Mouse (Mus musculus) testis, adult 2 months (tissue): ENCODE data around the gene Kcng4.

ENCODE experiments used
- CTCF ChIP-seq: fragments of 200-500 bp; IDR thresholded peaks from 2 replicates; pipeline ENCODE4 v1.5.1; 2012; ENCODE audit warnings: low read depth, mild to moderate bottlenecking, inconsistent platforms, low read length, moderate library complexity; ENCODE audit not compliant: control insufficient read depth, insufficient read depth, insufficient replicate concordance
- POLR2A ChIP-seq: fragments of 200-500 bp; IDR thresholded peaks from 2 replicates; pipeline ENCODE4 v1.6.1; 2012; ENCODE audit warnings: low read depth, mild to moderate bottlenecking, inconsistent platforms, low read length, moderate library complexity; ENCODE audit not compliant: control insufficient read depth

DNA sequence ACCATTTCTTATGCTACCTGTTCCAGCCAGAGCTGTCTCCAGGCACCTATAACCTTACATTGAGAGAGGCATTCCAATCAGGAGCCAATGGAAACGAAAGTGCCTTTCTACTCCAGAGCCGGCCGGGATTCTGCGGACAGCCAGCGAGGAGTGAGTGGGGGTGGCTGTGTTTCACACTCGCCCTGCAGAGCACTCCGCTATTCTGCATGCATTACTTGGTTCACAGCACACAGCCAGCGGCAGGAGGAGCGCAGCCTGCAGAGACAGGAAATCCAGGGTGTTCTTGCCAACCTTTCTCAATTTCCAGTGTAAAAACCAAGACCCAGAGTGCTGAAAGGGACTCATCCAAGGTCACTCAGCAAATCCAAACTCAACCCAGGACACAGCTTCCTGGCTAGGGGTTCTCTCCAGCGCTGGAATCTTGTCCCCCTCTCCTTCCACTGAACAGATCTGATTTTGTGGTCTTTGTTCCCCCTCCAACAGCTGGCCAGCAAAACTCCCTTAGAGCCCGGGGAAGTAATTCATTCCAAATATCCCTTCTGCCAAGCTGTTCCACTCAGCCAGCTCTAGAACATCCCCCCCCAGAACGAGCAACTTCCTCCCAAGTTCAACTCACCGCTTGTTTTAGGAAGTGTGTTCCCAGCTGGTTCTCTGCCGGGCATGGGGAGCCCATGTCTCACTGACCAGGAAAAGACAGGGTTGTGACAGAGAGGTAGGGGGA, 704 bp downstream of the Kcng4 start:
- no peak for TF ChIP-seq CTCF
- peak; percentile 31; the same call in 1 of the 2 replicates for TF ChIP-seq POLR2A
